Mouse (Mus musculus): Measurements from ENCODE around the gene Pdia4. TPM values are rescaled to one million over a fixed set of nuclear protein-coding genes. Genes with fewer than 3 reads are reported as not detected.
"Not testable (repeated sequence)": the region's sequence is repeated elsewhere in the genome, so short reads cannot be mapped to it uniquely, and the experiment has no call there.

The Pdia4 gene
- total and polyA plus RNA-seq, 3 experiments: 91.4 to 112 TPM; not detected in 1

DNA sequence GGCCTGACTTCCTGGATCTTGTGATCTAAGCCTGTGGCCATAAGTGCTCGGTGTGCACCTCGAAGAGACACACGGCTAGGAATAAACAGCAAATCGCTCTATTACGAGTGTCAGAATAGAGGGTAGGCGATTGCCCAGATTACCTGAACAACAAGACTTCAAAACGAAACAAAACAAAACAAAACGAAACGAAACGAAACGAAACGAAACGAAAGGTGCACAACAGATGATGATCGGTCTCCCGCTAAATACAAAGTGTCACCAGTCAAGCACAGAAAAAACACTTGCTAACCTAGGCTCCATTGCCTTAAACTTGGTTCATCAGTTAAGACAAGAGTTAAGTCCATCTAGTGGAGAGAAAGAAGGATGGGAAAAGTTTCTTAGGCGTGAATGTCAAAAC lies 53.8 kb downstream of the Pdia4 start:
- not testable (repeated sequence) for H3K9ac ChIP-seq (ENCODE audit: control insufficient read depth, low read depth, low read length, poor library complexity, severe bottlenecking); H3K36me3 ChIP-seq (ENCODE audit: control insufficient read depth in 1 of 2, insufficient read depth in 2 of 2, low read length in 2 of 2); H3K9me3 ChIP-seq (replicated peaks; ENCODE audit: insufficient read depth, low read length); H3K27me3 ChIP-seq (ENCODE audit: control insufficient read depth in 1 of 2, insufficient read depth in 2 of 2, low read length in 2 of 2); H3K79me2 ChIP-seq (ENCODE audit: control insufficient read depth, insufficient read depth, low read length, poor library complexity); H3K27ac ChIP-seq (ENCODE audit: control insufficient read depth, low read depth, low read length); H3K4me1 ChIP-seq (ENCODE audit: control insufficient read depth in 1 of 2, insufficient read depth in 2 of 2, low read length in 2 of 2); DNase-seq (ENCODE audit: low read depth, low spot score); H3K4me3 ChIP-seq (ENCODE audit: control insufficient read depth in 1 of 2, insufficient read depth in 1 of 2, low read depth in 2 of 2, low read length in 2 of 2)

DNA sequence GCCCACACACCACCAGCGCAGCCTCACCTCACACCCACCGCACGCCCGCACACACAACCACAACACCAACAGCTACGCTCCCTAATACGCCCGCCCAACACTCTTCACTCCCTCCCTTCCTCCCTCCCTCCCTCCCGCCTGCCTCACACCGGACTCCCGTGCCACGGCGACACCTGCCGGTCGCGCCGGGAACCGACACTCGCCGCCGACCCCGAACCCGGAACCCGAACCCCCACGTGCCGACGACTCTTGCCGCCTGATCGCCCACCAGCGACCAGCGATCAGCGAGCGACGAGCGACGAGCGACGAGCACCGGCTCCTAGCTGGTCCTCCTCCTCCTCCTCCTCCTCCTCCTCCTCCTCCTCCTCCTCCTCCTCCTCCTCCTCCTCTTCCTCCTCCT lies 55.4 kb downstream of the Pdia4 start:
- not testable (repeated sequence) for H3K27ac ChIP-seq (ENCODE audit: control insufficient read depth, low read depth, low read length); H3K4me1 ChIP-seq (ENCODE audit: control insufficient read depth in 1 of 2, insufficient read depth in 2 of 2, low read length in 2 of 2); H3K9ac ChIP-seq (ENCODE audit: control insufficient read depth, low read depth, low read length, poor library complexity, severe bottlenecking); H3K27me3 ChIP-seq (ENCODE audit: control insufficient read depth in 1 of 2, insufficient read depth in 2 of 2, low read length in 2 of 2); DNase-seq (ENCODE audit: low read depth, low spot score); H3K9me3 ChIP-seq (replicated peaks; ENCODE audit: insufficient read depth, low read length); H3K79me2 ChIP-seq (ENCODE audit: control insufficient read depth, insufficient read depth, low read length, poor library complexity); H3K4me3 ChIP-seq (ENCODE audit: control insufficient read depth in 1 of 2, insufficient read depth in 1 of 2, low read depth in 2 of 2, low read length in 2 of 2); H3K36me3 ChIP-seq (ENCODE audit: control insufficient read depth in 1 of 2, insufficient read depth in 2 of 2, low read length in 2 of 2)

DNA sequence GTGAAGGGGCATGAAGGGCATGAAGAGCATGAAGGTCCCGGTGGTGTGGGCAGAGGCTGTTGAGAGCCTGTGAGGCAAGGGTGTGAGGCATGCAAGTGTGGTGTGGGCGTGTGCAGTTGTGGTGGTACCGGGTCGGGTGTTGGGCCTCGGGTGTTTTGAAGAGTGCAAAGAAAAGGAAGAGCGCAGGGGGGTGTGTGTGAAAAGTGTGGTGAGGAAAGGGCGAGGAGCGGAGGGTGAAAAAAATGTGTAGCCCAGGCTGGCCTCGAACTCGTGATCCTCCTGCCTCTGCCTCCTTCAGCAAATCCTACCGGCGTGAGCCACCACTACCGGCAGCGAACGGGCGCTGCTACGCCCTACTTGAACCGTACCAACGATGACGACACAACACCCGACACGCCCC lies 55.8 kb downstream of the Pdia4 start:
- H3K9me3 ChIP-seq (replicated peaks; ENCODE audit: insufficient read depth, low read length); DNase-seq (ENCODE audit: low read depth, low spot score); H3K27me3 ChIP-seq (ENCODE audit: control insufficient read depth in 1 of 2, insufficient read depth in 2 of 2, low read length in 2 of 2); H3K4me3 ChIP-seq (ENCODE audit: control insufficient read depth in 1 of 2, insufficient read depth in 1 of 2, low read depth in 2 of 2, low read length in 2 of 2); H3K27ac ChIP-seq (ENCODE audit: control insufficient read depth, low read depth, low read length); H3K36me3 ChIP-seq (ENCODE audit: control insufficient read depth in 1 of 2, insufficient read depth in 2 of 2, low read length in 2 of 2); H3K9ac ChIP-seq (ENCODE audit: control insufficient read depth, low read depth, low read length, poor library complexity, severe bottlenecking); H3K79me2 ChIP-seq (ENCODE audit: control insufficient read depth, insufficient read depth, low read length, poor library complexity); H3K4me1 ChIP-seq (ENCODE audit: control insufficient read depth in 1 of 2, insufficient read depth in 2 of 2, low read length in 2 of 2): not testable (repeated sequence)
- peak; percentile 47; the same call in 1 of the 2 replicates for TF ChIP-seq TBP (IDR thresholded peaks at IDR 0.05; ENCODE audit: low read depth, low read length)

DNA sequence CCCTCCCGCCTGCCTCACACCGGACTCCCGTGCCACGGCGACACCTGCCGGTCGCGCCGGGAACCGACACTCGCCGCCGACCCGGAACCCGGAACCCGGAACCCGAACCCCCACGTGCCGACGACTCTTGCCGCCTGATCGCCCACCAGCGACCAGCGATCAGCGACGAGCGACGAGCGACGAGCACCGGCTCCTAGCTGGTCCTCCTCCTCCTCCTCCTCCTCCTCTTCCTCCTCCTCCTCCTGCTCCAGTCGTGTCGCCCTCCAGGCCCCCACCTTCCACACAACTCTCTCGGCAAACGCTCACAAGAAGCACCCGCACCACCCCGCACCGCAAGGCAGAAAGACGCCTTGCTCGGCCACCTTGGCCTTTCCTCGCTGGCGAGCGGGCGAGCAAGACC lies 60.1 kb downstream of the Pdia4 start:
- not testable (repeated sequence) for H3K36me3 ChIP-seq (ENCODE audit: control insufficient read depth in 1 of 2, insufficient read depth in 2 of 2, low read length in 2 of 2); H3K4me1 ChIP-seq (ENCODE audit: control insufficient read depth in 1 of 2, insufficient read depth in 2 of 2, low read length in 2 of 2); H3K27ac ChIP-seq (ENCODE audit: control insufficient read depth, low read depth, low read length); H3K9ac ChIP-seq (ENCODE audit: control insufficient read depth, low read depth, low read length, poor library complexity, severe bottlenecking); H3K79me2 ChIP-seq (ENCODE audit: control insufficient read depth, insufficient read depth, low read length, poor library complexity); H3K27me3 ChIP-seq (ENCODE audit: control insufficient read depth in 1 of 2, insufficient read depth in 2 of 2, low read length in 2 of 2); DNase-seq (ENCODE audit: low read depth, low spot score); H3K4me3 ChIP-seq (ENCODE audit: control insufficient read depth in 1 of 2, insufficient read depth in 1 of 2, low read depth in 2 of 2, low read length in 2 of 2); H3K9me3 ChIP-seq (replicated peaks; ENCODE audit: insufficient read depth, low read length)

DNA sequence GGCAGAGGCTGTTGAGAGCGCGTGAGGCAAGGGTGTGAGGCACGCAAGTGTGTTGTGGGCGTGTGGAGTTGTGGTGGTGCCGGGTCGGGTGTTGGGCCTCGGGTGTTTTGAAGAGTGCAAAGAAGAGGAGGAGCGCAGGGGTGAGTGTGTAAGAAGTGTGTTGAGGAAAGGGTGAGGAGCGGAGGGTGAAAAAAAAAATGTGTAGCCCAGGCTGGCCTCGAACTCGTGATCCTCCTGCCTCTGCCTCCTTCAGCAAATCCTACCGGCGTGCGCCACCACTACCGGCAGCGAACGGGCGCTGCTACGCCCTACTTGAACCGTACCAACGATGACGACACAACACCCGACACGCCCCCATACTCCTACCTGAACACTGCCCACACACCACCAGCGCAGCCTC lies 64.9 kb downstream of the Pdia4 start:
- not testable (repeated sequence) for H3K27me3 ChIP-seq (ENCODE audit: control insufficient read depth in 1 of 2, insufficient read depth in 2 of 2, low read length in 2 of 2); DNase-seq (ENCODE audit: low read depth, low spot score); H3K4me3 ChIP-seq (ENCODE audit: control insufficient read depth in 1 of 2, insufficient read depth in 1 of 2, low read depth in 2 of 2, low read length in 2 of 2)

DNA sequence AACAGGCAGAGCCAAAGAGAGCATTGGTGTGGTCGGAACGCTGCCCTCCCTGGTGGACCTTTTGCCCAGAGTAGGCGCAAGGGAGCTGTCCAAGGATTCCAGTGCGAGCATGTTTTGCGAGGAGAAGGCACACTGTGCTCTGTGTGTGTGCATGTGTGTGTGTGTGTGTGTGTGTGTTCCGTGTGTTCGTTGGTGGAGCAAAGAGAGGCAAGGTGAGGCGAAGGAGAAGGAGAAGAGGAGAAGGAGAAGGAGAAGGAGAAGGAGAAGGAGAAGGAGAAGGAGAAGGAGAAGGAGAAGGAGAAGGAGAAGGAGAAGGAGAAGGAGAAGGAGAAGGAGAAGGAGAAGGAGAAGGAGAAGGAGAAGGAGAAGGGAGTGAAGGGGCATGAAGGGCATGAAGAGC lies 65.3 kb downstream of the Pdia4 start:
- H3K9ac ChIP-seq (ENCODE audit: control insufficient read depth, low read depth, low read length, poor library complexity, severe bottlenecking); H3K27ac ChIP-seq (ENCODE audit: control insufficient read depth, low read depth, low read length); DNase-seq (ENCODE audit: low read depth, low spot score); H3K4me1 ChIP-seq (ENCODE audit: control insufficient read depth in 1 of 2, insufficient read depth in 2 of 2, low read length in 2 of 2); H3K9me3 ChIP-seq (replicated peaks; ENCODE audit: insufficient read depth, low read length); H3K27me3 ChIP-seq (ENCODE audit: control insufficient read depth in 1 of 2, insufficient read depth in 2 of 2, low read length in 2 of 2); H3K4me3 ChIP-seq (ENCODE audit: control insufficient read depth in 1 of 2, insufficient read depth in 1 of 2, low read depth in 2 of 2, low read length in 2 of 2); H3K36me3 ChIP-seq (ENCODE audit: control insufficient read depth in 1 of 2, insufficient read depth in 2 of 2, low read length in 2 of 2); H3K79me2 ChIP-seq (ENCODE audit: control insufficient read depth, insufficient read depth, low read length, poor library complexity): not testable (repeated sequence)

More for the DNA sequence above, 64.9 kb downstream of the Pdia4 start:
- not testable (repeated sequence) for H3K9ac ChIP-seq (ENCODE audit: control insufficient read depth, low read depth, low read length, poor library complexity, severe bottlenecking); H3K9me3 ChIP-seq (replicated peaks; ENCODE audit: insufficient read depth, low read length); H3K27ac ChIP-seq (ENCODE audit: control insufficient read depth, low read depth, low read length); H3K4me1 ChIP-seq (ENCODE audit: control insufficient read depth in 1 of 2, insufficient read depth in 2 of 2, low read length in 2 of 2); H3K36me3 ChIP-seq (ENCODE audit: control insufficient read depth in 1 of 2, insufficient read depth in 2 of 2, low read length in 2 of 2); H3K79me2 ChIP-seq (ENCODE audit: control insufficient read depth, insufficient read depth, low read length, poor library complexity)
